Mouse (Mus musculus): ENCODE results near the gene Gpr65.
A peak's percentile ranks its signal among the peaks of the same experiment; 100 is the strongest.

Gpr65 gene

DNA sequence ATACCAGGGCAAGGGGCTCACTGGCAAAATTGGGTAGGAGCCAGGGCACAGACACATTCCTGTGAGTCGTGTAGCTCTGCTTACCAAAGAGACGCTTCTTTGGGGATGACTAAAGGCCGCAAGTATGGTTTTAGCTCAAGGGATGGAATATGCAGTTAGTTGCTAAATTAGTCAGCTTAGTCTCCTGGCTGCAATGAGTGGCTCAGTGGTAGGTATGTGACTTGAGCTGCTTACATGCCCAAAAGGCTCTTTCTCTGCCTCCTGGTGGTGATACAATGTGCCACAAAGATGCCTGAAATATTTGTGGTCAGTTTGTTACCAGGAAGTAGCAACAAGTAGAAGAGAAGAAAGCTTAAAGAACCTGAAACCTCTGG is 15.0 kb downstream of the Gpr65 start:
- no peak for DNase-seq

DNA sequence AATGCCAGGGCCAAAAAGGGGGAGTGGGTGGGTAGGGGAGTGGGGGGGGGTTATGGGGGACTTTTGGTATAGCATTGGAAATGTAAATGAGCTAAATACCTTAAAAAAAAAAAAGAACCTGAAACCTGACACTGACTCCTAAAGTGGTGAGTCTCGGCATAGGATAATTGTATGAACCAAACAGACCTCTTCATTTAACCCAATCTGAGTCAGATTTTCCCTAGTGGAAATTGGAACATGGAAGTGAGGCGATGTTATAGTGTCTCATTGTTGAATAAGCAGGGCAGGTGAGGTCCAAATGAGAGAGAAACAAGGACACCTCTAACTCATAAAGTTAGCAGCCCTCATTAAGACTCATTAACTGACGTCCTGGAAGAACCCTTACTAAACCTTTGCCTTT is 16.0 kb downstream of the Gpr65 start:
- DNase-seq, result no peak

DNA sequence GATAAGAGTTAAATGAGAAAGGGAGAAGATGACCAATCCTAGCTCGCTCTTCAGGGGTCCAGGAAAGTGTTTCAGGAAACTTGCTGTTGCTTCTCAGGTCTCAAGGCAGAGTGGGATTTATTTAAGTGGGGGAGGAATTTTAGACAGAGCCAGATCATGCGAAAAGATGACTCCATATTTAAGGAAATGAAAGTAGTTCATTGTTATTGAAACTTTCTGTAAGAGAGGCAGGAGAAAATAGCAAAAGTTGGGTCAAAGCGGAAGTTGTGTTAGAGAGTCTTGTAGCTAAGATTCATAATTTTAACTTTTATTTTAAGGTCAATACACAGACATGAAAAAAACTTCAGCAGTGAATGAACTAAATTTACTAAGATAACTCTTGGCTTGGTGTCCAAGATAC is 22.0 kb downstream of the Gpr65 start:
- no peak for DNase-seq

DNA sequence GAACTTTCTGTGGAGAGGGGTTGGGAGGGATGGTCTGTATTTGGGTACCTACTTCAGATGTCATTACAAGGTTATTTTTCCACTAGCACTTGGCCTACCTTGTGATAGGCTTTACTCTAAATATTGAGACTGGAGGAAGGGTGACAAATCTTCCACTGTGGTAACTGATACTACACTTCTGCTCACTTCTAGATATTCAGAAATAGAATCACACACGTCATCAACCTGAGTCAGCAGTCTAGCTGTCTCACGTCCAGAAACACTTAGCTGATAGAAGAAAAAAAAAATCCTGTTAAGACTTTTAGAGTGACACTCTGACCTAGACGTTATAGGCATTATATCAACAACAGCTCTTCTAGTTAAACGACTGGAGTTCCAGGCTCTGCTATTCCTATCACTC is 23.8 kb downstream of the Gpr65 start:
- no peak for DNase-seq

DNA sequence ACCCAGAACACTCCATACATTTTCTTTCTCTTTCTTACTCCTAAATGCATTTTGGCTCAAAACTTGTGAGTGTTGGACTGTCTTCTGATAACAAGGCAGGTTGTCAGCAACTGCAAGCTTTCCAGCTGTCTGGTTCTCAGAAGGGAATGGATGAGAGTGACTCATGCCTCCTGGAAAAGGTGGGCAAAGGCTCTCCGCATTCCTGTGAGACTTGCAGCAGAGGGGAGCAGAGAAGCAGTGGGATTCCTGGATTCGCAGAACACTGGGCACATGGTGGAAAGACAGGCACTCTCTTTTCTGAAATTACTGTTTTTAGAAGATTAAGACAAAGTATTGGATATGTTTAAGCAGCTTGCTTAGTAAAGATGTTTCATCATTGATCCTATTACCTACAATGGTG is 25.8 kb downstream of the Gpr65 start:
- no peak for DNase-seq

DNA sequence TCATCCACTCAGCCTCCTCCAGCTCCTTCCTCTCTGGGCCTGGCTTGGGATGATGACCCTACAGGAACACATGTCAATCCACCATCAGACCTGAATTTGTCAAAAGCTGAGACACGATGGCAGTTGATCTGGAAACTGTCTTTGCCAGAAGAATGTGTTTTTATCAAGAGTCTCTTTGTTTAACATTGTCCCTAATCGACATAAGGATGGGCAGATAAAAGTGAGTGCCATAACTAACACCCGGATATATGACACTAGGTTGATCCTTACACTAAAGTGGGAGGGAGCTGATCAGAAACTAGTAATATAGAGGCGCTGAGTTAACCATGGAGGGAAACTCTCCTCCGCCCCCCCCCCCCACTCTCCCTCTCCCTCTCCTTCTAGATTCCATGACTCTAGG is 33.5 kb downstream of the Gpr65 start:
- DNase-seq, result no peak

DNA sequence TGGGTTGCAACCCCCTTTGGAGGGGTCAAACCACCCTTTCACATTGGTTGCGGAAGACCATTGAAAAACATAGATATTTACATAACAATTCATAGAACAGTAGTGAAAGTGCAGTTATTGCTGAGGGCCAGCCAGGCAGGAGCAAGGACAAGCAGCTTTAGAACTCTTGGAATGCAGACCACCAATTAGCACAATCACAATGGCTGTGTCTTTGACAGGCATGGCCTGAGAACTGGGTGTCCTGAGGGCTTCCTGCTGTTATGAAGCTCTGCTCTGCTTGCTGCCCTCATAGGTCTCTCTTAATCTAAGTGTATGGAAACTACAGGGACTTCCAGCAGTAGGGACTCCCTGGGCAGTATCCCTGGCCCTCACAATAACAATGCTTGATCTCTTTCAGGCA is 34.6 kb downstream of the Gpr65 start:
- no peak for DNase-seq

DNA sequence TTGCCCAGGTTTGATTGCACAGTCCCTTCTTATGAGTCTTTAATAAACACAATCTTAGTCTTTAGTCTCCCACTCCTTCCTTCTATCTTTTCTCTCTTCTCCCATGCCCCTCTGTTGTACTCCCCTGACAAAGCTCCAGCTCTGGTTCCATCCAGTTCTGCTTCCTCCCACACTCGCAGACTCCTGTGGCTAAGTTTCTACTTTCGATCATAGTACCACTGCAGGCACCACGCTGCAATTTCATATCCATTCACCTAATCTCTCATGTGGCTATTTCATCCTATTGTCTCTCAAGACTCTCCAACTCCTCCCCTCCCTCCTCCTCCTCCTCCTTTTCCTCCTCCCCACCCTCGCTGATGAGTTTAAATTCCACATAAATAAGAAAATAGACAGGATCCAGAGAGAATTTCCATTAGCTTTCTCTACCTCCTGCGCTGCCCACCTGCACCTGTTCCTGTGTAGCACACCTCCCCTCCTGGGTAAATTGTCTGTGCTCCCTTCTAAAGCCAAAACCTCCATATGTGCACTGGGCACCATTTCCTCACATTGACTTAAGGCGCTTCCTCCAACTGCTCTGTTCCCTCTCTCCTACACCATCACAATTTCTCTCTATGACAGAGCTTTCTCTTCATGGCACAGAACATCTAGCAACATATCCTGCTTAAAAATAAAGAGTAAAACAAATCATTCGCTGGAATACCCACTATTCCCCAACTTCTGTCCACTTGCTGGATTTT is 38.9 kb downstream of the Gpr65 start:
- DNase-seq, result no peak

DNA sequence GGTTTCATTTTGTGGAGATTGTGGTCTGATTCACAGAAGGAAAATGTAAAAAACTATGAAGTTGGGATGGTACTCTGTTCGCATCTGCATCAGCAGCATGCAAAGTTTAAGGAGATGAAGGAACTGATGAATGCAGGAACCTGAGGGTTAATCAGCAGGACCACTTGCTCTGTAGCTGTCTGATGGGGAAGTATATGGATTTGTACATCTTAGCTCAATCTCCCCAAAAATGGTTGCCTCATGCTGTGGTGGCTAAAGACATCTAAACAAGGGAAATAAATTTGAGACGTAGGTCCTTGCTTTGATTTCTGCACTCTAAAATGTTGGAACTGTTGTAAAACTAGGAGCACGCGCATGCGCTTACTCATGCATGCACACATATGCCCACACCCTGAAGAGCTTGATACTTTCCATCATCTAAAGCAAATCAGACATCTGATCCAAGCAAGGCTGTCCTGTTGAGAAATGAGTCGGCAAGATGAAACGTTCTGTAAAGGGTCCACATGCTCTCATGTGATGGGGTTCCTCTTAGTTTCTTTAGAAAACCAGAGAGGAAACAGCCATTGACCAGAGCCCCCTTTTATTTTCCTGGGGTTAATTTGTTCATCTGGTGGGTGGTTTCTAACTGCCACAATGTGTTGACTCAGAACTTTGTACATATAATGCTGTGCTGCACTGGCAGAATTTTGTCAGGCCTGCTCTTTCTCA is 43.1 kb downstream of the Gpr65 start:
- no peak for DNase-seq

DNA sequence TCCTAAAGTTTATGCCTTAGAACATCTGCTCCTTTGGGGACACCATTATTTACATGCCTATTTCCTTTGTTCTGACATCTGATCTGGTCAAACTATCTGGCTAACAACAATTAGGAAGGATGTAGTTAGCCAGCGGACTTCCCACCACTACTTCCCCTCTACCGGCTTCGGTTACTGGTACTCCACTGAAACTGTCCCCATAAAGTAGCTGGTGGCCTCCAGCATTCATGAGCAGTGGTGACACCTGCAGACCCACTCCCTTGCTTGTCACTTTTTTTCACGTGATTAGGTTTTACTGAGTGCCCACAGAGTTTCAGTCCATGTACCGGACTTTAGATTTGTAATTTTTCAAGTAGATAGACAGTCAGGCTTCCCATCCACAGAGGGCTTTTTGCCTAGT is 47.5 kb downstream of the Gpr65 start:
- DNase-seq, result no peak

DNA sequence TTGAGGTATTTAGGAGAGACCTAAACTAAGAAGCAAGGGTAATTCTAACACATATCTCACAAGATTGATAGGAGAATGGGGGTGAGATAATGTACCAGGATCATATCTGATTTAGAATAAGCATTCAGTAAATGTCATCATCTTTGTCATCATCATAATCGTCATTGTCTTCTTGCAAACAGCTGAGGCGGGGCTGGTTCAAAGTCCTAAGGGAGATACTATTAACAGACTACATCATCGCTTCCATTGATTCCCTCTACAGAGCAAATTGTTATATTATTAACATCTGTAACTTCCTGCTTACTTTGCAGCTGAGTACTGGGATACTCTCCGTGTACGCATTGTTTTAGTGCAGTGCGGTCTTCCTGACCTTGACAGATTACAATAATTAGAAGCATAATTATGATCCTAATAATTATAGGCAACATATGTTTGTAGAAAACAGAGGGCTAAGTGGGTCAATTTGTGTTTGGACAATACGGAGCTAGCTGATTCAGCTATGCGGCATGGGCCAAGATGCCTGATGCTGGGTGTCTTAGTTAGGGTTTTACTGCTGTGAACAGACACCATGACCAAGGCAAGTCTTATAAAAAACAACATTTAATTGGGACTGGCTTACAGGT is 49.4 kb downstream of the Gpr65 start:
- no peak for DNase-seq

DNA sequence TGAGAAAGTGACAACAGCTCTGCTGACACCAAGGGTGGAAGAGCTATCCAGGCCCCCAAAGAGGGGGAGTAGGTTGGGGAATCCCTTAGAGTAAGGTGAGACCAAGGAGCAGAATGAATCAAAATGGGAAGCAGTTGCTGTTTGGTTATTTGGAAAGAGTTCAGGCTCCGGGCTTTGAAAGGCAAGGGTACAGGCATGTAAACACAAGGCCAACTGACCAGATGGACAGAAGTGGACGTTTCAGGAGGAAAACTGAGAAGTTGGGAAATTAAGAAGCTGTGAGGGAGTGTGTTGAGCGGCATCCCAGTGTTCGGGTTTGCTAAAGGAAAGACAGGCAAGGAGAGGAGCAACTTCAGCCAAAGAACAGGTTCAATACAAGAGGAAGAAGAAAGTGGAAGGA is 54.0 kb downstream of the Gpr65 start:
- no peak for DNase-seq

DNA sequence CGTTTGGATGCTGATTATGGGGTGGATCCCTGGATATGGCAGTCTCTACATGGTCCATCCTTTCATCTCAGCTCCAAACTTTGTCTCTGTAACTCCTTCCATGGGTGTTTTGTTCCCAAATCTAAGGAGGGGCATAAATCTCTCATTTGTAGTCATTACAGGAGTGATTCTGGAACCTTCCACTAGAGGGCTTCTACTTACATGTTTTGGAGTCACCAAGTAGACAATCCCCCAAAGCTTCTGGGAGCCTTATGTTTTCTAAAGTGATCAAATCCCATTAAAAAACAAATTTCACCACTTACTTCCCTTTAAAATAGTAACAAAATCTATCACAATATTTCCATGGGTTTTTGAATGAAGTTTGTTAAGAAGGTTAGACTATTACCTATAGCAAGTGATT is 55.7 kb downstream of the Gpr65 start:
- peak; percentile 13 for DNase-seq

Data from kidney, postnatal 14 days (tissue).